Mouse (Mus musculus) lung, embryonic 15.5 days (tissue): Measurements from ENCODE around the gene Taf12. TPM values are rescaled to one million over a fixed set of nuclear protein-coding genes. Genes with fewer than 3 reads are reported as not detected.
"Not testable (repeated sequence)": the region's sequence is repeated elsewhere in the genome, so short reads cannot be mapped to it uniquely, and the experiment has no call there.

ENCODE experiments used
- ATAC-seq: fragments of 200-750 bp; cut with Nextera tagmentation; 2 replicates; pipeline ENCODE4 v1.8.0; 2017; ENCODE audit warnings: moderate number of reproducible peaks, borderline replicate concordance; ENCODE audit not compliant: low FRiP score, low TSS enrichment; ENCODE audit errors: extremely low read depth
- H3K27ac ChIP-seq: fragments of 300-500 bp; sonication (generic); 2 replicates; pipeline ENCODE4 v1.5.1; 2015; ENCODE audit warnings: moderate library complexity, mild to moderate bottlenecking, inconsistent platforms
- H3K27me3 ChIP-seq: fragments of 300-500 bp; sonication (generic); 2 replicates; pipeline ENCODE4 v1.6.1; 2015; ENCODE audit warnings: inconsistent platforms
- H3K36me3 ChIP-seq: fragments of 300-500 bp; sonication (generic); 2 replicates; pipeline ENCODE4 v1.6.1; 2015; ENCODE audit warnings: inconsistent platforms
- H3K4me1 ChIP-seq: fragments of 300-500 bp; sonication (generic); 2 replicates; pipeline ENCODE4 v1.6.1; 2015; ENCODE audit warnings: inconsistent platforms
- H3K4me2 ChIP-seq: fragments of 300-500 bp; sonication (generic); 2 replicates; pipeline ENCODE4 v1.6.1; 2015; ENCODE audit warnings: inconsistent platforms, mild to moderate bottlenecking, moderate library complexity
- H3K4me3 ChIP-seq: fragments of 300-500 bp; sonication (generic); 2 replicates; pipeline ENCODE4 v1.5.1; 2015; ENCODE audit warnings: mild to moderate bottlenecking, inconsistent platforms
- H3K9ac ChIP-seq: fragments of 300-500 bp; sonication (generic); 2 replicates; pipeline ENCODE4 v1.6.1; 2015; ENCODE audit warnings: inconsistent platforms
- H3K9me3 ChIP-seq: fragments of 300-500 bp; sonication (generic); 2 replicates; pipeline ENCODE4 v1.6.1; 2016; ENCODE audit warnings: inconsistent platforms
- WGBS: fragments of 180-500 bp; shearing (Covaris S2); methylation state at CpG from one replicate; pipeline ENCODE4 v1.1.7; 2015; 5-methylcytosine and 5-hydroxymethylcytosine counted together
- polyA plus RNA-seq: library from polyadenylated mRNA; unstranded; fragments of >200 nt; fragmentation: Nextera tagmentation; extraction: Ambion mirVana; gene quantifications from 2 replicates; pipeline ENCODE4 v1.2.1, GENCODE M21; 2015

The Taf12 gene
- polyA plus RNA-seq, 1 experiment from 2014 or later: 48.5 TPM

GRCm38 (mm10) chr4:132275949-132276348 lies 1.8 kb downstream of the Taf12 start:
- WGBS: 65% methylated on average over 3 of the region's 3 CpGs
- no peaks in the 10 kb centered on the region for H3K27me3 ChIP-seq
- H3K4me2 ChIP-seq: no peak overlapping the region
- no peak for ATAC-seq
- H3K36me3 ChIP-seq: no peaks in the 10 kb centered on the region
- H3K9ac ChIP-seq: no peak overlapping the region; the same call in 1 of the 2 replicates
- no peak overlapping the region for H3K4me3 ChIP-seq
- H3K9me3 ChIP-seq: no peaks in the 10 kb centered on the region
- H3K4me1 ChIP-seq: peaks cover 14% of the 10 kb centered on the region; the same call in 1 of the 2 replicates
- H3K27ac ChIP-seq: no peak overlapping the region

GRCm38 (mm10) chr4:132288840-132289239 lies 14.7 kb downstream of the Taf12 start:
- WGBS: 74% methylated on average over 4 of the region's 5 CpGs
- not testable (repeated sequence) for H3K4me3 ChIP-seq, H3K9ac ChIP-seq, H3K4me1 ChIP-seq, H3K4me2 ChIP-seq, ATAC-seq, H3K27me3 ChIP-seq, H3K9me3 ChIP-seq, H3K27ac ChIP-seq
- peaks cover 42% of the 10 kb centered on the region for H3K36me3 ChIP-seq

GRCm38 (mm10) chr4:132291056-132291455 lies 16.9 kb downstream of the Taf12 start:
- H3K9ac ChIP-seq: no peak overlapping the region
- H3K36me3 ChIP-seq: peaks cover 25% of the 10 kb centered on the region
- H3K9me3 ChIP-seq: no peaks in the 10 kb centered on the region
- no peaks in the 10 kb centered on the region for H3K27me3 ChIP-seq
- no peak overlapping the region for H3K4me3 ChIP-seq
- 95% methylated on average over 4 of the region's 4 CpGs for WGBS
- no peak for ATAC-seq
- no peaks in the 10 kb centered on the region for H3K4me1 ChIP-seq
- no peak overlapping the region for H3K4me2 ChIP-seq
- no peak overlapping the region for H3K27ac ChIP-seq

- Histone ChIP-seq H3K27ac (no peak overlapping the region), H3K9ac (no peak overlapping the region)
- ATAC-seq: no peak
These were observed 17.6 kb downstream of the Taf12 start for GRCm38 (mm10) chr4:132291624-132292335.

GRCm38 (mm10) chr4:132292988-132293387 lies 18.8 kb downstream of the Taf12 start:
- ATAC-seq: no peak
- 41% methylated on average over 4 of the region's 4 CpGs for WGBS
- no peak overlapping the region for H3K9ac ChIP-seq

More at GRCm38 (mm10) chr4:132291624-132292335, 17.6 kb downstream of the Taf12 start:
- no peaks in the 10 kb centered on the region for H3K9me3 ChIP-seq
- WGBS: 85% methylated on average over 12 of the region's 12 CpGs
- no peak overlapping the region for H3K4me3 ChIP-seq
- no peaks in the 10 kb centered on the region for H3K4me1 ChIP-seq
- no peaks in the 10 kb centered on the region for H3K27me3 ChIP-seq
- no peak overlapping the region for H3K4me2 ChIP-seq
- peaks cover 21% of the 10 kb centered on the region for H3K36me3 ChIP-seq

GRCm38 (mm10) chr4:132293682-132294240 lies 19.6 kb downstream of the Taf12 start:
- H3K4me1 ChIP-seq: no peaks in the 10 kb centered on the region
- H3K36me3 ChIP-seq: peaks cover 17% of the 10 kb centered on the region
- no peaks in the 10 kb centered on the region for H3K27me3 ChIP-seq
- ATAC-seq: no peak
- 70% methylated on average over 7 of the region's 7 CpGs for WGBS
- no peak overlapping the region for H3K27ac ChIP-seq
- no peak overlapping the region for H3K4me3 ChIP-seq
- no peaks in the 10 kb centered on the region for H3K9me3 ChIP-seq
- no peak overlapping the region for H3K4me2 ChIP-seq
- H3K9ac ChIP-seq: no peak overlapping the region

More at GRCm38 (mm10) chr4:132292988-132293387, 18.8 kb downstream of the Taf12 start:
- Histone ChIP-seq H3K4me1 (no peaks in the 10 kb centered on the region), H3K4me3 (no peak overlapping the region), H3K36me3 (peaks cover 17% of the 10 kb centered on the region), H3K27ac (no peak overlapping the region), H3K9me3 (no peaks in the 10 kb centered on the region), H3K4me2 (no peak overlapping the region), H3K27me3 (no peaks in the 10 kb centered on the region)

- H3K27me3 ChIP-seq: no peaks in the 10 kb centered on the region
- no peak overlapping the region for H3K9ac ChIP-seq
- H3K4me3 ChIP-seq: no peak overlapping the region
- ATAC-seq: no peak
- 47% methylated on average over 8 of the region's 8 CpGs for WGBS
- H3K36me3 ChIP-seq: peaks cover 6% of the 10 kb centered on the region; the same call in 1 of the 2 replicates
- no peak overlapping the region for H3K4me2 ChIP-seq
- H3K27ac ChIP-seq: no peak overlapping the region
- H3K4me1 ChIP-seq: no peaks in the 10 kb centered on the region
- H3K9me3 ChIP-seq: no peaks in the 10 kb centered on the region
These were observed 21.7 kb downstream of the Taf12 start for GRCm38 (mm10) chr4:132295696-132296390.

GRCm38 (mm10) chr4:132299849-132300248 lies 25.7 kb downstream of the Taf12 start:
- no peaks in the 10 kb centered on the region for H3K36me3 ChIP-seq
- H3K4me1 ChIP-seq: 0 out of 2 replicates have a peak, but pooled peaks cover 8% of the 10 kb centered on the region
- H3K4me3 ChIP-seq: no peak overlapping the region
- ATAC-seq: no peak
- no peak overlapping the region for H3K4me2 ChIP-seq
- no peak overlapping the region for H3K9ac ChIP-seq
- no peaks in the 10 kb centered on the region for H3K27me3 ChIP-seq
- H3K27ac ChIP-seq: no peak overlapping the region
- no peaks in the 10 kb centered on the region for H3K9me3 ChIP-seq
- WGBS: 76% methylated on average over 1 of the region's 1 CpGs

GRCm38 (mm10) chr4:132301486-132301885 lies 27.3 kb downstream of the Taf12 start:
- no peak overlapping the region for H3K4me3 ChIP-seq
- no peaks in the 10 kb centered on the region for H3K27me3 ChIP-seq
- H3K4me2 ChIP-seq: no peak overlapping the region
- no peak for ATAC-seq
- H3K9ac ChIP-seq: no peak overlapping the region
- 0 out of 2 replicates have a peak, but pooled peaks cover 8% of the 10 kb centered on the region for H3K4me1 ChIP-seq
- no peak overlapping the region for H3K27ac ChIP-seq
- WGBS: 72% methylated on average over 6 of the region's 6 CpGs
- no peaks in the 10 kb centered on the region for H3K36me3 ChIP-seq
- H3K9me3 ChIP-seq: no peaks in the 10 kb centered on the region

GRCm38 (mm10) chr4:132301965-132302938 lies 28.1 kb downstream of the Taf12 start:
- H3K4me1 ChIP-seq: 0 out of 2 replicates have a peak, but pooled peaks cover 8% of the 10 kb centered on the region
- H3K36me3 ChIP-seq: no peaks in the 10 kb centered on the region
- peak overlapping the region; percentile 46 for H3K4me3 ChIP-seq
- ATAC-seq: peak; percentile 5; the same call in 1 of the 2 replicates
- H3K27ac ChIP-seq: 0 out of 2 replicates have a peak overlapping the region, but pooled peaks have one; percentile 5
- H3K4me2 ChIP-seq: peak overlapping the region; percentile 63
- 54% methylated on average over 16 of the region's 16 CpGs for WGBS
- peak overlapping the region; percentile 50 for H3K9ac ChIP-seq
- H3K9me3 ChIP-seq: no peaks in the 10 kb centered on the region
- H3K27me3 ChIP-seq: no peaks in the 10 kb centered on the region

GRCm38 (mm10) chr4:132302939-132303479 lies 28.8 kb downstream of the Taf12 start, which contains the start of gene Rab42:
Gene Rab42 (minus strand): TSS chr4:132303385.
- WGBS: 2% methylated on average over 31 of the region's 31 CpGs
- peak within 1 kb of the TSS; percentile 5; the same call in 1 of the 2 replicates for H3K27ac ChIP-seq
- no peaks in the 10 kb centered on the region for H3K27me3 ChIP-seq
- H3K4me2 ChIP-seq: peak within 1 kb of the TSS; percentile 63
- H3K4me3 ChIP-seq: peak within 1 kb of the TSS; percentile 46
- H3K9me3 ChIP-seq: no peaks in the 10 kb centered on the region
- H3K4me1 ChIP-seq: 0 out of 2 replicates have a peak, but pooled peaks cover 8% of the 10 kb centered on the region
- peak; percentile 76 for ATAC-seq
- no peaks in the 10 kb centered on the region for H3K36me3 ChIP-seq
- peak within 1 kb of the TSS; percentile 50 for H3K9ac ChIP-seq
